7 mouse cellular contexts compared by ENCODE assay signal in genomic region chrX:13231243-13231642, GRCm38 (mm10). TPM values are rescaled to one million over a fixed set of nuclear protein-coding genes. Genes with fewer than 3 reads are reported as not detected.
DNase-seq lines count a peak whose midpoint lies in the region; ATAC-seq lines count a peak whose summit lies in the region.

No protein-coding gene starts in this region.

- no peak for DNase-seq in lung, postnatal 36 days
- peak; percentile 43 for DNase-seq in yolk sac, embryonic 10.5 days (ENCODE audit: low spot score)
- DNase-seq in adrenal gland, postnatal 14 days: no peak

- H3K9ac ChIP-seq in lung, embryonic 15.5 days: 0 out of 2 replicates have a peak overlapping the region, but pooled peaks have one; percentile 16
- 0 out of 2 replicates have a peak overlapping the region, but pooled peaks have one; percentile 17 for H3K9ac ChIP-seq in heart, embryonic 15.5 days
- 0 out of 2 replicates have a peak overlapping the region, but pooled peaks have one; percentile 53 for H3K9ac ChIP-seq in liver, embryonic 12.5 days

- no peak for ATAC-seq in lung, embryonic 15.5 days (ENCODE audit: borderline replicate concordance, extremely low read depth, low FRiP score, low TSS enrichment)
- ATAC-seq in heart, embryonic 15.5 days (replicated peaks; ENCODE audit: insufficient number of reproducible peaks, insufficient read depth, low FRiP score, low read depth): no peak
- no peak for ATAC-seq in liver, embryonic 12.5 days
- no peak for ATAC-seq in megakaryocyte-erythroid progenitor cell, adult 5-6 weeks (replicated peaks; ENCODE audit: low FRiP score, low TSS enrichment, poor library complexity, severe bottlenecking)

- H3K4me3 ChIP-seq in lung, embryonic 15.5 days: peak overlapping the region; percentile 43; the same call in 1 of the 2 replicates
- H3K4me3 ChIP-seq in heart, embryonic 15.5 days: peak overlapping the region; percentile 50
- H3K4me3 ChIP-seq in liver, embryonic 12.5 days: peak overlapping the region; percentile 51

- H3K4me2 ChIP-seq in lung, embryonic 15.5 days: peak overlapping the region; percentile 46
- peak overlapping the region; percentile 62 for H3K4me2 ChIP-seq in heart, embryonic 15.5 days
- H3K4me2 ChIP-seq in liver, embryonic 12.5 days: peak overlapping the region; percentile 66

- H3K36me3 ChIP-seq in lung, embryonic 15.5 days: no peaks in the 10 kb centered on the region
- no peaks in the 10 kb centered on the region for H3K36me3 ChIP-seq in heart, embryonic 15.5 days
- H3K36me3 ChIP-seq in liver, embryonic 12.5 days: no peaks in the 10 kb centered on the region

- H3K9me3 ChIP-seq in lung, embryonic 15.5 days: no peaks in the 10 kb centered on the region
- no peaks in the 10 kb centered on the region for H3K9me3 ChIP-seq in heart, embryonic 15.5 days (replicated peaks)
- no peaks in the 10 kb centered on the region for H3K9me3 ChIP-seq in liver, embryonic 12.5 days (replicated peaks)

- 32% methylated on average over 9 of the region's 9 CpGs for WGBS in lung, embryonic 15.5 days
- 32% methylated on average over 9 of the region's 9 CpGs for WGBS in heart, embryonic 15.5 days
- WGBS in liver, embryonic 12.5 days (ENCODE audit: insufficient replicate concordance): 56% methylated on average over 9 of the region's 9 CpGs

- peak overlapping the region; percentile 58 for H3K27ac ChIP-seq in lung, embryonic 15.5 days
- H3K27ac ChIP-seq in heart, embryonic 15.5 days: peak overlapping the region; percentile 70
- peak overlapping the region; percentile 62; the same call in 1 of the 2 replicates for H3K27ac ChIP-seq in liver, embryonic 12.5 days

- H3K4me1 ChIP-seq in lung, embryonic 15.5 days: peaks cover 4% of the 10 kb centered on the region; the same call in 1 of the 2 replicates
- 0 out of 2 replicates have a peak, but pooled peaks cover 3% of the 10 kb centered on the region for H3K4me1 ChIP-seq in heart, embryonic 15.5 days (replicated peaks)
- H3K4me1 ChIP-seq in liver, embryonic 12.5 days: peaks cover 41% of the 10 kb centered on the region

- no peaks in the 10 kb centered on the region for H3K27me3 ChIP-seq in lung, embryonic 15.5 days
- peaks cover 17% of the 10 kb centered on the region for H3K27me3 ChIP-seq in heart, embryonic 15.5 days
- H3K27me3 ChIP-seq in liver, embryonic 12.5 days (replicated peaks): no peaks in the 10 kb centered on the region

RNA-seq across cellular contexts. Expression of gene Ddx3x, which starts 49.5 kb away (rescaled TPM):
- polyA plus RNA-seq in lung, embryonic 15.5 days (2015; fragmentation: Nextera tagmentation; extraction: Ambion mirVana): 122 and 125 TPM in 2 replicates
- polyA plus RNA-seq in heart, embryonic 15.5 days (2015; fragmentation: Nextera tagmentation; extraction: Ambion mirVana): 68.6 and 79.6 TPM in 2 replicates
- polyA plus RNA-seq in liver, embryonic 12.5 days (2016; fragmentation: Nextera tagmentation; extraction: Ambion mirVana): 89.7 and 94.7 TPM in 2 replicates
- total RNA-seq in adrenal gland, postnatal 14 days (2021): 317 and 323 TPM in 2 replicates
- total RNA-seq in megakaryocyte-erythroid progenitor cell, adult 5-6 weeks (2014; fragmentation: Nextera tagmentation): 217 and 234 TPM in 2 replicates
- total RNA-seq in megakaryocyte-erythroid progenitor cell, adult 5-6 weeks (2017): 759 and 878 TPM in 2 replicates
